Mouse (Mus musculus) embryonic facial prominence, embryonic 10.5 days (tissue): ENCODE results near the gene Ppm1l. TPM values are rescaled to one million over a fixed set of nuclear protein-coding genes. Genes with fewer than 3 reads are reported as not detected.
"Not testable (repeated sequence)": the region's sequence is repeated elsewhere in the genome, so short reads cannot be mapped to it uniquely, and the experiment has no call there.

Source experiments
- DNase-seq: peaks from one replicate; pipeline ENCODE4 v3.0.0-alpha.2; 2017; ENCODE audit warnings: low spot score
- H3K27ac ChIP-seq: fragments of 300-500 bp; sonication (generic); replicated peaks from 2 replicates; pipeline ENCODE4 v1.5.1; 2016; ENCODE audit warnings: mild to moderate bottlenecking
- H3K27me3 ChIP-seq: fragments of 300-500 bp; sonication (generic); replicated peaks from 2 replicates; pipeline ENCODE4 v1.6.1; 2016; ENCODE audit warnings: low read depth, mild to moderate bottlenecking; ENCODE audit not compliant: poor library complexity, severe bottlenecking
- H3K36me3 ChIP-seq: fragments of 300-500 bp; sonication (generic); replicated peaks from 2 replicates; pipeline ENCODE4 v1.6.1; 2016; ENCODE audit warnings: mild to moderate bottlenecking, moderate library complexity
- H3K4me1 ChIP-seq: fragments of 300-500 bp; sonication (generic); 2 replicates; pipeline ENCODE4 v1.6.1; 2016
- H3K4me3 ChIP-seq: fragments of 300-500 bp; sonication (generic); 2 replicates; pipeline ENCODE4 v1.5.1; 2016; ENCODE audit warnings: mild to moderate bottlenecking, moderate library complexity
- H3K9me3 ChIP-seq: fragments of 300-500 bp; sonication (generic); 2 replicates; pipeline ENCODE4 v1.6.1; 2016; ENCODE audit warnings: mild to moderate bottlenecking
- WGBS: fragments of 180-500 bp; shearing (Covaris S2); methylation state at CpG from one replicate; pipeline ENCODE4 v1.1.7; 2016; 5-methylcytosine and 5-hydroxymethylcytosine counted together
- polyA plus RNA-seq: library from polyadenylated mRNA; unstranded; fragments of >200 nt; fragmentation: Nextera tagmentation; extraction: Ambion mirVana; gene quantifications from 2 replicates; pipeline ENCODE4 v1.2.1, GENCODE M21; 2016

The Ppm1l gene
- polyA plus RNA-seq, 1 experiment from 2014 or later, result 10.0 TPM

GRCm38 (mm10) chr3:69392298-69392697 lies 75.6 kb downstream of the Ppm1l start:
- no peaks in the 10 kb centered on the region for H3K4me1 ChIP-seq
- DNase-seq, result no peak
- WGBS, result 89% methylated on average over 5 of the region's 5 CpGs
- no peak overlapping the region for H3K4me3 ChIP-seq
- 0 out of 2 replicates have a peak, but pooled peaks cover 6% of the 10 kb centered on the region for H3K9me3 ChIP-seq
- no peaks in the 10 kb centered on the region; the same call in 1 of the 2 replicates for H3K36me3 ChIP-seq
- H3K27ac ChIP-seq, result no peak overlapping the region
- H3K27me3 ChIP-seq, result no peaks in the 10 kb centered on the region

DNA sequence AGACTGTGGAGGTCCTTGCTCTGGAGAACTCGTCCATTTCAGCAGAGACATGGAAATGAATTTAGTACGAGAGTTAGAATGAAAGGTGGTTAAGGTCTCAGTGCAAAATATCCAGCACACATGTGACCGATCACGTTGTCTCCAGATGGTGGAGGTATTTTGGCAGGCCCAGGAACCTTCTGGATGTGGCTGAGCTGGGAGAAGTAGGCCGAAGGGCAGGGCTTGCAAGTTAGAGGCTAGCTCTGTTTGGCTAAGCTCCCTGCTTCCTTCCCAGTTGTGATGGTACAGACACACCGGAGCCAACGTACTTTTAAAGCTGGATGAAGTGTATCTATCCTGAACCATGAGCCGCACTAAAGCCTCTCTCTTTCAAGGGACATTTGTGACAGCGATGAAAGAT lies 76.4 kb downstream of the Ppm1l start:
- WGBS, result 90% methylated on average over 9 of the region's 9 CpGs

DNA sequence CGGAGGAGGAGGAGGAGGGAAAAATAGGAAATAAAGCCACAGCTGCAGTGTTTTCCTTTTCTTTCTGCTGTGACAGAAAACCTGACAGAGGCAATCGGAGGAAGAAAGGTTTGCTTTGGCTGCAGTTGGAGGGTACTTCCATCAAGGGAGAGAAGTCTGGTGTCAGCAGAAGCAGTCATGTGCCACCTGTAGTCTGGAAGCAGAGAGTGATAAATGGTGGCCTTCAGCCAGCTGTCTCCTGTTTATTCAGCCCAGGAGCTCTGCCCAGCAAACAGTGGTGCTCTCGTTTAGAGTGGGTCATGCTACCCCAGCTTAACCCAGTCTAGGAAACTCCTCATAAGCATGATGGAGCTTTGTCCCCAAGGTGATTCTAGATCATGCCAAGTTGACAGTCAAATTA lies 77.3 kb downstream of the Ppm1l start:
- no peaks in the 10 kb centered on the region; the same call in 1 of the 2 replicates for H3K36me3 ChIP-seq
- H3K27me3 ChIP-seq, result no peaks in the 10 kb centered on the region
- H3K9me3 ChIP-seq, result 0 out of 2 replicates have a peak, but pooled peaks cover 6% of the 10 kb centered on the region
- no peaks in the 10 kb centered on the region for H3K4me1 ChIP-seq
- DNase-seq, result no peak
- WGBS, result 85% methylated on average over 3 of the region's 3 CpGs
- H3K27ac ChIP-seq, result no peak overlapping the region
- no peak overlapping the region for H3K4me3 ChIP-seq

More for the DNA sequence above, 76.4 kb downstream of the Ppm1l start:
- H3K9me3 ChIP-seq, result 0 out of 2 replicates have a peak, but pooled peaks cover 6% of the 10 kb centered on the region
- no peaks in the 10 kb centered on the region for H3K4me1 ChIP-seq
- DNase-seq, result no peak
- no peak overlapping the region for H3K4me3 ChIP-seq
- no peaks in the 10 kb centered on the region; the same call in 1 of the 2 replicates for H3K36me3 ChIP-seq
- no peaks in the 10 kb centered on the region for H3K27me3 ChIP-seq
- H3K27ac ChIP-seq, result no peak overlapping the region

- DNase-seq, result no peak
- 84% methylated on average over 5 of the region's 5 CpGs for WGBS
- 0 out of 2 replicates have a peak, but pooled peaks cover 6% of the 10 kb centered on the region for H3K9me3 ChIP-seq
Observed at GRCm38 (mm10) chr3:69395084-69395483, 78.4 kb downstream of the Ppm1l start.

GRCm38 (mm10) chr3:69397733-69398132 lies 81.1 kb downstream of the Ppm1l start:
- no peak overlapping the region for H3K4me3 ChIP-seq
- 57% methylated on average over 5 of the region's 5 CpGs for WGBS
- no peak overlapping the region for H3K27ac ChIP-seq
- no peaks in the 10 kb centered on the region for H3K27me3 ChIP-seq
- H3K36me3 ChIP-seq, result no peaks in the 10 kb centered on the region; the same call in 1 of the 2 replicates
- DNase-seq, result no peak
- H3K4me1 ChIP-seq, result no peaks in the 10 kb centered on the region
- 0 out of 2 replicates have a peak, but pooled peaks cover 6% of the 10 kb centered on the region for H3K9me3 ChIP-seq

More at GRCm38 (mm10) chr3:69395084-69395483, 78.4 kb downstream of the Ppm1l start:
- H3K4me3 ChIP-seq, result no peak overlapping the region
- H3K27me3 ChIP-seq, result no peaks in the 10 kb centered on the region
- no peaks in the 10 kb centered on the region; the same call in 1 of the 2 replicates for H3K36me3 ChIP-seq
- no peaks in the 10 kb centered on the region for H3K4me1 ChIP-seq
- H3K27ac ChIP-seq, result no peak overlapping the region

GRCm38 (mm10) chr3:69399336-69399735 lies 82.7 kb downstream of the Ppm1l start:
- Histone ChIP-seq H3K4me1 (no peaks in the 10 kb centered on the region), H3K4me3 (no peak overlapping the region), H3K27ac (no peak overlapping the region), H3K27me3 (peaks cover 5% of the 10 kb centered on the region; the same call in 1 of the 2 replicates), H3K9me3 (0 out of 2 replicates have a peak, but pooled peaks cover 6% of the 10 kb centered on the region), H3K36me3 (no peaks in the 10 kb centered on the region; the same call in 1 of the 2 replicates)
- 86% methylated on average over 6 of the region's 6 CpGs for WGBS
- DNase-seq, result no peak

DNA sequence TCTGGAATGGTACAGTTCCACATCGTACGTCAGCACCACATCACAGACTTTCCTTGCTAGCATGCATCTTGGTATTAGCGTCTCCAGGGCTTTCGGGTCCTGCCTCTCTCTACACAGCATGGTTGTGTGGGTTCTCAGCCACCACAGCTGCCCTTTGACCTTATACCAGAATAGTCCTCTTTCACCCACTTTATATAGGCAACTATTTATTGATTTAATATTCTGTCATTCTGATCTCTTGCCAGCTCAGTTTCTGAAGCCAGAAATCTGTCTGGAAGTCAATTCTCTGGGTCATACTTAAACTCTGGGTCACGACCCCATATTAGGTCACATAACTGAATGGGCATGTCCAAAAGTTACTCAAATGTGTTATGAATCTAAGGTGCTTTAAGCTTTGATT lies 86.5 kb downstream of the Ppm1l start:
- DNase-seq, result no peak
- no peak overlapping the region for H3K4me3 ChIP-seq
- WGBS, result 88% methylated on average over 5 of the region's 5 CpGs
- H3K27ac ChIP-seq, result no peak overlapping the region
- H3K9me3 ChIP-seq, result no peaks in the 10 kb centered on the region
- peaks cover 6% of the 10 kb centered on the region; the same call in 1 of the 2 replicates for H3K4me1 ChIP-seq
- no peaks in the 10 kb centered on the region for H3K36me3 ChIP-seq
- peaks cover 12% of the 10 kb centered on the region for H3K27me3 ChIP-seq

DNA sequence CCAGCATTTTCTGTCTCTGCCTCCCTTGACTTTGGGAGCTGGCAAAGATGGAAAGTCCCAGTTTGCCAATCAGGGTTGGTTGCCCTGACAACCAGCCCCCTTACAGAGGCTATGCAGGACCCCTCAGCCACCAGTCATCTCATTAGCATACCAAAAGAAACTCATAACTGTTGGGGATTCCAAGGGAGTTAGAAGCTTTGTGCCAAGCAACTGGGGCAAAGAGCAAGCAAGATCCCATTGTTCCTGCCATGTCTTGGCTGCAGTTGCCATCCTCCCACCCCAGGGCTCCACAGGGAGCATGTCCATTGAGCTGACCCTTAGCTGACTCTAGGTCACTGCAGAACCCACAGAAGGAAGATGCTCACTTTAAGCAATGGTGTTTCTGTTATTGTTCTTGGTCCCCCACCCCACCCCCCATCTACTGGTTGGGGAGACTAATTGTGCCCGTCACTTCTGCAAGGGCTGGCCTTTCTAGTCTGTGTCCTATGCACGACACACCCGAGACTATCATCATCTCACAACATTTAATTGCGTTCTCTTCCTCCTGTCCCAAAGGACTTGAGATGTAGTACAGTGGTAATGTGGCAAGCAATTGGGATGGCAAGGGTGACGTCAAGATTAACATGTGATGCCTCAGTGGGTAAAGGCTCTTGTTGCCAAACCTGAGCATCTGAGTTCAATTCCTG lies 89.7 kb downstream of the Ppm1l start:
- Histone ChIP-seq H3K4me3 (no peak overlapping the region), H3K27me3 (peaks cover 12% of the 10 kb centered on the region)

GRCm38 (mm10) chr3:69408064-69408463 lies 91.4 kb downstream of the Ppm1l start:
- H3K9me3 ChIP-seq, result no peaks in the 10 kb centered on the region
- 79% methylated on average over 3 of the region's 3 CpGs for WGBS
- H3K4me1 ChIP-seq, result peaks cover 34% of the 10 kb centered on the region

More for the DNA sequence above, 89.7 kb downstream of the Ppm1l start:
- WGBS, result 71% methylated on average over 5 of the region's 5 CpGs
- H3K9me3 ChIP-seq, result no peaks in the 10 kb centered on the region
- H3K36me3 ChIP-seq, result no peaks in the 10 kb centered on the region
- peaks cover 24% of the 10 kb centered on the region for H3K4me1 ChIP-seq
- DNase-seq, result no peak
- no peak overlapping the region for H3K27ac ChIP-seq

DNA sequence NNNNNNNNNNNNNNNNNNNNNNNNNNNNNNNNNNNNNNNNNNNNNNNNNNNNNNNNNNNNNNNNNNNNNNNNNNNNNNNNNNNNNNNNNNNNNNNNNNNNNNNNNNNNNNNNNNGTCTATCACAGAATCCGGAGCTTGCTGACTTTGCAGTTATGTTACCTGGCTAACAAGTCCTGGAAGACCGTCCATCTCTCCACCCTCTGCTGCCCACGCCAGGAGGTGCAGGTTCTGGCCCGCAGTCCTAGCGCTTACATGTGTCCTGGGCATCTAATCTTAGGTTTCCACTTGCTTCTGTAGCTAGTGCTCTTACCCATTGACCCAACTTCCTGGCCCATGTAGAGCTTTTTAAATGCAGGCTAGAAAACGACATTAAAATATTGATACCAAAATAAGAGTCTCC lies 99.5 kb downstream of the Ppm1l start:
- 87% methylated on average over 6 of the region's 6 CpGs for WGBS
- H3K4me3 ChIP-seq, result no peak overlapping the region
- DNase-seq, result no peak
- no peak overlapping the region for H3K27ac ChIP-seq
- peaks cover 13% of the 10 kb centered on the region for H3K4me1 ChIP-seq
- no peaks in the 10 kb centered on the region for H3K9me3 ChIP-seq
- H3K27me3 ChIP-seq, result no peaks in the 10 kb centered on the region
- no peaks in the 10 kb centered on the region for H3K36me3 ChIP-seq

More at GRCm38 (mm10) chr3:69408064-69408463, 91.4 kb downstream of the Ppm1l start:
- no peak for DNase-seq
- no peak overlapping the region for H3K27ac ChIP-seq
- H3K4me3 ChIP-seq, result no peak overlapping the region
- peaks cover 12% of the 10 kb centered on the region for H3K27me3 ChIP-seq
- no peaks in the 10 kb centered on the region for H3K36me3 ChIP-seq

DNA sequence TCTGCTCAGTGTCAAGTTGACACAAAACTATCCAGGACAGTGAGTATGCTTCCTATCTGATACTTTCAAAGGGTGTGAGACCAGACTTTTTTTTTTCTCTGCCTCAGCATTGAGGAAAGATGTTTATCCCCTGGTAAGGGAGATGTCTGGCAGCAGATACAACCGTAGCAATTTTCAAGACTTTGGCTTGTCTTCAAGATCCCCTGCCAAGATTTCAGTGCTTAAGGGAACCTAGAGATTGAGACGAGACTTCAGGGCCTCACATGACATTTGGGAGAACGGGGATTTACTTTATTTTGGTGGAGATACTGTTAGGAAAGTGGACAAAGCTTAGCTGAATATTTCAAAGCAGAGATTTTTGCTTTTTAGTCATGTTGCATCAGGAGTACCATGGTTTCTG lies 106.1 kb downstream of the Ppm1l start:
- H3K9me3 ChIP-seq, result no peaks in the 10 kb centered on the region
- DNase-seq, result no peak
- H3K36me3 ChIP-seq, result no peaks in the 10 kb centered on the region
- H3K27me3 ChIP-seq, result no peaks in the 10 kb centered on the region
- 92% methylated on average over 3 of the region's 3 CpGs for WGBS
- H3K4me1 ChIP-seq, result 0 out of 2 replicates have a peak, but pooled peaks cover 4% of the 10 kb centered on the region
- H3K4me3 ChIP-seq, result no peak overlapping the region
- H3K27ac ChIP-seq, result no peak overlapping the region

- H3K9me3 ChIP-seq, result no peaks in the 10 kb centered on the region
- 0 out of 2 replicates have a peak, but pooled peaks cover 4% of the 10 kb centered on the region for H3K4me1 ChIP-seq
- H3K36me3 ChIP-seq, result no peaks in the 10 kb centered on the region
- 70% methylated on average over 4 of the region's 4 CpGs for WGBS
- H3K4me3 ChIP-seq, result no peak overlapping the region
- no peaks in the 10 kb centered on the region for H3K27me3 ChIP-seq
- no peak for DNase-seq
- no peak overlapping the region for H3K27ac ChIP-seq
Observed at GRCm38 (mm10) chr3:69423371-69423770, 106.7 kb downstream of the Ppm1l start.

GRCm38 (mm10) chr3:69424781-69425180 lies 108.1 kb downstream of the Ppm1l start:
- not testable (repeated sequence) for H3K27ac ChIP-seq, H3K9me3 ChIP-seq, H3K27me3 ChIP-seq, H3K4me3 ChIP-seq, DNase-seq, H3K36me3 ChIP-seq, H3K4me1 ChIP-seq
- 85% methylated on average over 2 of the region's 2 CpGs for WGBS
